Mouse (Mus musculus): ENCODE data around the gene Ldlrad3.

Gene Ldlrad3

GRCm38 (mm10) chr2:101905534-101906378, 280.4 kb downstream of the Ldlrad3 start:
- DNase-seq (ENCODE audit: low spot score): peak; percentile 68

DNA sequence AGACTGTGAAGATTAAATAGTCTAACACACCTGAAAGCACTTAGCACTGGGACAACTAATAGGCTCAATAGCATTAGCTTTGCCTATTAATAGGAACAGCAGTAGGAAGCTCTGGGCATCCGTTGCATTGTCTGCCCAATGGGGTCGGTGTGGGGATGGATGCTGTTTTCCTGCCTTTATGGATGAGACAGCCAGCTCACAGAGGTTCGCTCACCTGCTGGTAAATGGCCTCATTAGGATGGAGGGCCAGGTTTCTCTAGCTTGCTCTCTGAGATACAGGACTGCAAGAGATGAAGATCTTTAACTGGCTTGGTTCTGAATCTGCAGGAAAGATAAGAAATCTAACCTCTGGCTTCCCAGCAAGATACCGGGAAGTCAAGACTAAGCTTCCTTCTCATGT, 284.0 kb downstream of the Ldlrad3 start:
- no peak for DNase-seq (ENCODE audit: low spot score)

All from testis, postnatal 14 days (tissue).